Mouse (Mus musculus) hematopoietic stem cell, adult 5-6 weeks (primary cell): ENCODE measurements around the gene Prkd2. TPM values are rescaled to one million over a fixed set of nuclear protein-coding genes. Genes with fewer than 3 reads are reported as not detected.

Source experiments
- ATAC-seq, 2 experiments: fragments of 125-278 bp in 1 of 2; replicated peaks in 1 of 2; 2 replicates each; pipeline ENCODE4 v1.8.0; 2016 to 2017; ENCODE audit warnings: inconsistent platforms in 2 of 2, mild to moderate bottlenecking in 2 of 2, moderate number of reproducible peaks in 2 of 2, low read depth in 1 of 2, moderate TSS enrichment in 1 of 2; ENCODE audit not compliant: low FRiP score in 2 of 2, poor library complexity in 2 of 2, severe bottlenecking in 2 of 2, insufficient read depth in 1 of 2, low TSS enrichment in 1 of 2
- total RNA-seq: library from RNA; stranded (forward); fragments of 172-1452, 232-1000 nt; gene quantifications from 2 replicates; pipeline ENCODE4 v1.2.3, GENCODE M21; 2017

Prkd2 gene
- total RNA-seq, 1 experiment from 2014 or later = 22.3 TPM

GRCm38 (mm10) chr7:16919395-16920149, 76.9 kb downstream of the Prkd2 start:
- ATAC-seq = no peak

Other genes starting within 250 kb of the Prkd2 start
- gene Arhgap35, start 227.9 kb upstream of the Prkd2 start, total RNA-seq = 16.3 and 16.8 TPM in 2 replicates
- gene Ceacam15, start 167.2 kb upstream of the Prkd2 start, total RNA-seq = not detected in 2 replicates
- gene Ceacam9, start 121.0 kb upstream of the Prkd2 start, total RNA-seq = not detected in 2 replicates
- 43.2 and 67.9 TPM in 2 replicates for gene Ap2s1, start 104.5 kb upstream of the Prkd2 start, total RNA-seq
- 41.8 and 49.6 TPM in 2 replicates for gene Slc1a5, start 61.6 kb upstream of the Prkd2 start, total RNA-seq
- gene Strn4, start 27.0 kb upstream of the Prkd2 start, total RNA-seq = 50.9 and 54.5 TPM in 2 replicates
- 8.7 and 15.6 TPM in 2 replicates for gene Fkrp, start 26.2 kb upstream of the Prkd2 start, total RNA-seq
- gene Dact3, start 32.4 kb downstream of the Prkd2 start, total RNA-seq = 0.99 TPM in 1 of 2 replicates, not detected in the other
- 0.25 TPM in 1 of 2 replicates, not detected in the other for gene Gng8, start 48.9 kb downstream of the Prkd2 start, total RNA-seq
- 1.3 and 3.7 TPM in 2 replicates for gene Ptgir, start 63.6 kb downstream of the Prkd2 start, total RNA-seq
- 391 and 520 TPM in 2 replicates for gene Calm3, start 81.2 kb downstream of the Prkd2 start, total RNA-seq
- 0.25 TPM in 1 of 2 replicates, not detected in the other for gene Pnmal2, start 101.8 kb downstream of the Prkd2 start, total RNA-seq
- gene Pnmal1, start 116.8 kb downstream of the Prkd2 start, total RNA-seq = not detected in 2 replicates
- 0.99 and 1.6 TPM in 2 replicates for gene Gm42372, start 140.2 kb downstream of the Prkd2 start, total RNA-seq
- gene Ccdc8, start 149.8 kb downstream of the Prkd2 start, total RNA-seq = 12.1 and 13.4 TPM in 2 replicates
- gene Ppp5c, start 185.0 kb downstream of the Prkd2 start, total RNA-seq = 80.2 and 111 TPM in 2 replicates
- gene Hif3a, start 219.5 kb downstream of the Prkd2 start, total RNA-seq = 1.0 and 6.9 TPM in 2 replicates
- gene Psg16, start 231.1 kb downstream of the Prkd2 start, total RNA-seq = 0.20 and 0.88 TPM in 2 replicates